Mouse (Mus musculus): ENCODE measurements around the gene Zfp30. TPM values are rescaled to one million over a fixed set of nuclear protein-coding genes. Genes with fewer than 3 reads are reported as not detected.

The Zfp30 gene
- polyA plus RNA-seq (2017; shearing (Covaris generic)), result 0.48 TPM

GRCm38 (mm10) chr7:29783871-29784551 is at the start of gene Zfp30:
Gene Zfp30, plus strand, starts transcription at chr7:29783998.

GRCm38 (mm10) chr7:29768090-29768900 is 15.5 kb upstream of the Zfp30 start, which contains the start of gene Zfp84:
Gene Zfp84, plus strand, starts transcription at chr7:29768552.

GRCm38 (mm10) chr7:29815910-29816429 is 32.2 kb downstream of the Zfp30 start, which contains the start of gene Zfp790:
Gene Zfp790, plus strand, starts transcription at chr7:29816114.

Other genes with a start within 250 kb of the Zfp30 start
- 0.71 TPM for gene Catsperg2, start 57.0 kb upstream of the Zfp30 start, polyA plus RNA-seq (2017; shearing (Covaris generic))
- gene Zfp84, start 15.4 kb upstream of the Zfp30 start, polyA plus RNA-seq (2017; shearing (Covaris generic)), result 13.7 TPM
- gene Zfp790, start 32.1 kb downstream of the Zfp30 start, polyA plus RNA-seq (2017; shearing (Covaris generic)), result 5.9 TPM
- 2.2 TPM for gene Zfp940, start 69.7 kb downstream of the Zfp30 start, polyA plus RNA-seq (2017; shearing (Covaris generic))
- 8.0 TPM for gene Zfp420, start 76.0 kb downstream of the Zfp30 start, polyA plus RNA-seq (2017; shearing (Covaris generic))
- gene Zfp27, start 122.6 kb downstream of the Zfp30 start, polyA plus RNA-seq (2017; shearing (Covaris generic)), result 2.9 TPM
- 1.00 TPM for gene Zfp383, start 124.2 kb downstream of the Zfp30 start, polyA plus RNA-seq (2017; shearing (Covaris generic))
- gene Zfp74, start 170.1 kb downstream of the Zfp30 start, polyA plus RNA-seq (2017; shearing (Covaris generic)), result 2.2 TPM
- 5.7 TPM for gene Zfp568, start 200.0 kb downstream of the Zfp30 start, polyA plus RNA-seq (2017; shearing (Covaris generic))

Data from effector memory CD4-positive, alpha-beta T cell, adult 7 months (primary cell).